Mouse (Mus musculus): Measurements from ENCODE around the gene Cenpv. TPM values are rescaled to one million over a fixed set of nuclear protein-coding genes. Genes with fewer than 3 reads are reported as not detected.
"Not testable (repeated sequence)": the region's sequence is repeated elsewhere in the genome, so short reads cannot be mapped to it uniquely, and the experiment has no call there.

The Cenpv gene
- polyA plus RNA-seq, 1 experiment from 2014 or later: 15.9 TPM

- Histone ChIP-seq H3K9me3 (no peaks in the 10 kb centered on the region), H3K27me3 (no peaks in the 10 kb centered on the region), H3K36me3 (peaks cover 4% of the 10 kb centered on the region; the same call in 1 of the 2 replicates), H3K4me1 (no peaks in the 10 kb centered on the region), H3K4me3 (no peak overlapping the region), H3K27ac (no peak overlapping the region), H3K4me2 (no peak overlapping the region), H3K9ac (no peak overlapping the region)
- 65% methylated on average over 2 of the region's 2 CpGs for WGBS
- ATAC-seq (ENCODE audit: insufficient number of reproducible peaks, low FRiP score, low TSS enrichment, low read depth): no peak
These were observed 16.8 kb downstream of the Cenpv start for GRCm38 (mm10) chr11:62522283-62522682.

- no peaks in the 10 kb centered on the region for H3K36me3 ChIP-seq
- H3K4me1 ChIP-seq: no peaks in the 10 kb centered on the region
- H3K27ac ChIP-seq: peak overlapping the region; percentile 17; the same call in 1 of the 2 replicates
- ATAC-seq (ENCODE audit: insufficient number of reproducible peaks, low FRiP score, low TSS enrichment, low read depth): no peak
- H3K4me3 ChIP-seq: no peak overlapping the region
- no peaks in the 10 kb centered on the region for H3K27me3 ChIP-seq
- H3K9me3 ChIP-seq: no peaks in the 10 kb centered on the region; the same call in 1 of the 2 replicates
- H3K9ac ChIP-seq: no peak overlapping the region
- WGBS: 22% methylated on average over 2 of the region's 2 CpGs
- H3K4me2 ChIP-seq: no peak overlapping the region
These were observed 20.1 kb downstream of the Cenpv start for GRCm38 (mm10) chr11:62518991-62519390.

- Histone ChIP-seq H3K27me3 (no peaks in the 10 kb centered on the region), H3K4me3 (no peak overlapping the region), H3K36me3 (0 out of 2 replicates have a peak, but pooled peaks cover 3% of the 10 kb centered on the region), H3K4me1 (peaks cover 5% of the 10 kb centered on the region; the same call in 1 of the 2 replicates), H3K4me2 (no peak overlapping the region), H3K27ac (no peak overlapping the region), H3K9me3 (no peaks in the 10 kb centered on the region; the same call in 1 of the 2 replicates), H3K9ac (no peak overlapping the region)
- ATAC-seq (ENCODE audit: insufficient number of reproducible peaks, low FRiP score, low TSS enrichment, low read depth): no peak
- WGBS: 80% methylated on average over 6 of the region's 6 CpGs
These were observed 25.8 kb downstream of the Cenpv start for GRCm38 (mm10) chr11:62513311-62513710.

- H3K4me1 ChIP-seq: peaks cover 5% of the 10 kb centered on the region; the same call in 1 of the 2 replicates
- H3K4me3 ChIP-seq: no peak overlapping the region
- no peaks in the 10 kb centered on the region for H3K27me3 ChIP-seq
- 80% methylated on average over 8 of the region's 8 CpGs for WGBS
- no peak overlapping the region for H3K9ac ChIP-seq
- ATAC-seq (ENCODE audit: insufficient number of reproducible peaks, low FRiP score, low TSS enrichment, low read depth): no peak
- H3K36me3 ChIP-seq: 0 out of 2 replicates have a peak, but pooled peaks cover 3% of the 10 kb centered on the region
- H3K9me3 ChIP-seq: no peaks in the 10 kb centered on the region; the same call in 1 of the 2 replicates
- no peak overlapping the region for H3K27ac ChIP-seq
- no peak overlapping the region for H3K4me2 ChIP-seq
These were observed 26.5 kb downstream of the Cenpv start for GRCm38 (mm10) chr11:62512529-62513080.

GRCm38 (mm10) chr11:62511444-62512202 is 27.4 kb downstream of the Cenpv start:
- Histone ChIP-seq H3K4me3 (no peak overlapping the region), H3K27me3 (no peaks in the 10 kb centered on the region), H3K4me1 (peaks cover 5% of the 10 kb centered on the region; the same call in 1 of the 2 replicates), H3K9me3 (no peaks in the 10 kb centered on the region), H3K9ac (no peak overlapping the region), H3K36me3 (0 out of 2 replicates have a peak, but pooled peaks cover 3% of the 10 kb centered on the region), H3K27ac (no peak overlapping the region), H3K4me2 (no peak overlapping the region)
- ATAC-seq (ENCODE audit: insufficient number of reproducible peaks, low FRiP score, low TSS enrichment, low read depth): no peak
- 74% methylated on average over 13 of the region's 13 CpGs for WGBS

GRCm38 (mm10) chr11:62510956-62511355 is 28.1 kb downstream of the Cenpv start:
- Histone ChIP-seq H3K4me2 (no peak overlapping the region), H3K9me3 (no peaks in the 10 kb centered on the region), H3K4me1 (peaks cover 5% of the 10 kb centered on the region; the same call in 1 of the 2 replicates), H3K4me3 (no peak overlapping the region), H3K9ac (no peak overlapping the region), H3K27me3 (no peaks in the 10 kb centered on the region), H3K27ac (no peak overlapping the region), H3K36me3 (0 out of 2 replicates have a peak, but pooled peaks cover 3% of the 10 kb centered on the region)
- no peak for ATAC-seq (ENCODE audit: insufficient number of reproducible peaks, low FRiP score, low TSS enrichment, low read depth)
- WGBS: 88% methylated on average over 5 of the region's 5 CpGs

GRCm38 (mm10) chr11:62509571-62509970 is 29.5 kb downstream of the Cenpv start:
- H3K9ac ChIP-seq: no peak overlapping the region
- H3K4me1 ChIP-seq: peaks cover 5% of the 10 kb centered on the region; the same call in 1 of the 2 replicates
- WGBS: 92% methylated on average over 3 of the region's 3 CpGs

GRCm38 (mm10) chr11:62508816-62509215 is 30.2 kb downstream of the Cenpv start:
- H3K4me2 ChIP-seq; H3K27me3 ChIP-seq; H3K9me3 ChIP-seq; ATAC-seq (ENCODE audit: insufficient number of reproducible peaks, low FRiP score, low TSS enrichment, low read depth); H3K4me3 ChIP-seq; H3K4me1 ChIP-seq; H3K36me3 ChIP-seq; H3K27ac ChIP-seq; H3K9ac ChIP-seq: not testable (repeated sequence)
- 95% methylated on average over 5 of the region's 5 CpGs for WGBS

More at GRCm38 (mm10) chr11:62509571-62509970, 29.5 kb downstream of the Cenpv start:
- Histone ChIP-seq H3K27ac (no peak overlapping the region), H3K27me3 (no peaks in the 10 kb centered on the region), H3K9me3 (no peaks in the 10 kb centered on the region), H3K36me3 (0 out of 2 replicates have a peak, but pooled peaks cover 3% of the 10 kb centered on the region), H3K4me3 (no peak overlapping the region), H3K4me2 (no peak overlapping the region)
- no peak for ATAC-seq (ENCODE audit: insufficient number of reproducible peaks, low FRiP score, low TSS enrichment, low read depth)

- H3K36me3 ChIP-seq; ATAC-seq (ENCODE audit: insufficient number of reproducible peaks, low FRiP score, low TSS enrichment, low read depth); H3K4me3 ChIP-seq; H3K9ac ChIP-seq; H3K4me2 ChIP-seq; H3K9me3 ChIP-seq; H3K4me1 ChIP-seq; H3K27ac ChIP-seq; H3K27me3 ChIP-seq: not testable (repeated sequence)
- 95% methylated on average over 13 of the region's 13 CpGs for WGBS
These were observed 30.7 kb downstream of the Cenpv start for GRCm38 (mm10) chr11:62508365-62508764.

GRCm38 (mm10) chr11:62507683-62508082 is 31.4 kb downstream of the Cenpv start:
- Histone ChIP-seq H3K4me1 (peaks cover 5% of the 10 kb centered on the region; the same call in 1 of the 2 replicates), H3K36me3 (no peaks in the 10 kb centered on the region), H3K27me3 (no peaks in the 10 kb centered on the region), H3K27ac (no peak overlapping the region), H3K4me3 (no peak overlapping the region), H3K4me2 (no peak overlapping the region), H3K9ac (no peak overlapping the region), H3K9me3 (no peaks in the 10 kb centered on the region)
- 86% methylated on average over 4 of the region's 4 CpGs for WGBS
- no peak for ATAC-seq (ENCODE audit: insufficient number of reproducible peaks, low FRiP score, low TSS enrichment, low read depth)

- no peaks in the 10 kb centered on the region for H3K4me1 ChIP-seq
- ATAC-seq (ENCODE audit: insufficient number of reproducible peaks, low FRiP score, low TSS enrichment, low read depth): no peak
These were observed 38.5 kb downstream of the Cenpv start for GRCm38 (mm10) chr11:62500529-62500928.

GRCm38 (mm10) chr11:62498802-62499201 is 40.3 kb downstream of the Cenpv start:
- no peak for ATAC-seq (ENCODE audit: insufficient number of reproducible peaks, low FRiP score, low TSS enrichment, low read depth)
- Histone ChIP-seq H3K4me3 (no peak overlapping the region), H3K9ac (no peak overlapping the region), H3K27ac (no peak overlapping the region), H3K4me1 (peaks cover 8% of the 10 kb centered on the region), H3K9me3 (no peaks in the 10 kb centered on the region), H3K36me3 (no peaks in the 10 kb centered on the region), H3K4me2 (no peak overlapping the region), H3K27me3 (no peaks in the 10 kb centered on the region)
- WGBS: 86% methylated on average over 2 of the region's 2 CpGs

More at GRCm38 (mm10) chr11:62500529-62500928, 38.5 kb downstream of the Cenpv start:
- Histone ChIP-seq H3K9me3 (no peaks in the 10 kb centered on the region), H3K9ac (no peak overlapping the region), H3K27me3 (no peaks in the 10 kb centered on the region), H3K27ac (no peak overlapping the region), H3K4me3 (no peak overlapping the region), H3K4me2 (no peak overlapping the region), H3K36me3 (no peaks in the 10 kb centered on the region)
- WGBS: 91% methylated on average over 2 of the region's 2 CpGs

All from limb, embryonic 15.5 days (tissue).